Mouse (Mus musculus): ENCODE measurements around the gene Eif4b. TPM values are rescaled to one million over a fixed set of nuclear protein-coding genes. Genes with fewer than 3 reads are reported as not detected.

The Eif4b gene
- 46.5 and 48.4 TPM in 2 replicates for polyA plus RNA-seq (2015; fragmentation: Nextera tagmentation; extraction: Ambion mirVana)

GRCm38 (mm10) chr15:102073559-102074069, at the start of gene Eif4b:
Gene Eif4b (plus strand): TSS chr15:102073773.
- Histone ChIP-seq H3K27ac (replicated peaks) (peak within 1 kb of the TSS; percentile 96), H3K4me3 (ENCODE audit: low read depth, low read length) (peak within 1 kb of the TSS; percentile 94), H3K9ac (ENCODE audit: low read length) (peak within 1 kb of the TSS; percentile 94), H3K4me2 (replicated peaks; ENCODE audit: low read depth) (peak within 1 kb of the TSS; percentile 67), H3K4me1 (replicated peaks; ENCODE audit: control insufficient read depth, insufficient read depth) (0 out of 2 replicates have a peak, but pooled peaks cover 2% of the 10 kb centered on the region), H3K36me3 (ENCODE audit: control insufficient read depth, insufficient read depth, low read length) (no peaks in the 10 kb centered on the region), H3K27me3 (ENCODE audit: control insufficient read depth, insufficient read depth, low read length) (no peaks in the 10 kb centered on the region), H3K9me3 (ENCODE audit: control insufficient read depth, low read length) (no peaks in the 10 kb centered on the region)
- no peak for TF ChIP-seq EP300 (optimal IDR thresholded peaks at IDR 0.05)
- TF ChIP-seq CTCF (IDR thresholded peaks at IDR 0.05; ENCODE audit: low read depth), result peak; percentile 45
- under 1% methylated on average over 58 of the region's 58 CpGs for WGBS
- DNase-seq (ENCODE audit: low spot score) (peak; percentile 100), ATAC-seq (ENCODE audit: low FRiP score, low TSS enrichment) (peak; percentile 96)

DNA sequence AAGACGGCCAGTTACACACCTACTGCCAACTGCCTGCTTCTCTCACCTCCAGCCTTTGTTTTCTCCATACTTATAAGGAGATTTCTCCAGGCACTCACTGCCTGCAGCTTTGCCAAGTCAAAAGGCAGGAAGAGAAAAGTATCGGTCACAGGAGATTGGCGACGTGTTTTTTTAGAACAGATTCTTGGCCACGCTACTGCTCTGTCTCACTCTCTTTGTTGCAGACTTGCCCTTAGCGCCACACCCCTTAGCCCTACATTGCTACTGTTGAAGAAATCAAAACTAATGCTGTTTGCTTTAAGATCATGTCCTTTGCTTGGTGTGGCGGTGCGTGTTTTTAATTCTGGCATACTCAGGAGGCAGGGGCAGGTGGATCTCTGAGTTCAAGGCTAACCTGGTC, 49.7 kb upstream of the Eif4b start:
- TF ChIP-seq CTCF (IDR thresholded peaks at IDR 0.05; ENCODE audit: low read depth) (no peak), EP300 (optimal IDR thresholded peaks at IDR 0.05) (no peak)
- Histone ChIP-seq H3K27ac (replicated peaks) (peak overlapping the region; percentile 76), H3K9ac (ENCODE audit: low read length) (no peak overlapping the region), H3K4me1 (replicated peaks; ENCODE audit: control insufficient read depth, insufficient read depth) (peaks cover 7% of the 10 kb centered on the region), H3K9me3 (ENCODE audit: control insufficient read depth, low read length) (no peaks in the 10 kb centered on the region), H3K36me3 (ENCODE audit: control insufficient read depth, insufficient read depth, low read length) (no peaks in the 10 kb centered on the region), H3K4me3 (ENCODE audit: low read depth, low read length) (no peak overlapping the region), H3K27me3 (ENCODE audit: control insufficient read depth, insufficient read depth, low read length) (no peaks in the 10 kb centered on the region), H3K4me2 (replicated peaks; ENCODE audit: low read depth) (no peak overlapping the region)
- DNase-seq (ENCODE audit: low spot score) (peak; percentile 67), ATAC-seq (ENCODE audit: low FRiP score, low TSS enrichment) (peak; percentile 39)
- WGBS, result 34% methylated on average over 8 of the region's 8 CpGs

DNA sequence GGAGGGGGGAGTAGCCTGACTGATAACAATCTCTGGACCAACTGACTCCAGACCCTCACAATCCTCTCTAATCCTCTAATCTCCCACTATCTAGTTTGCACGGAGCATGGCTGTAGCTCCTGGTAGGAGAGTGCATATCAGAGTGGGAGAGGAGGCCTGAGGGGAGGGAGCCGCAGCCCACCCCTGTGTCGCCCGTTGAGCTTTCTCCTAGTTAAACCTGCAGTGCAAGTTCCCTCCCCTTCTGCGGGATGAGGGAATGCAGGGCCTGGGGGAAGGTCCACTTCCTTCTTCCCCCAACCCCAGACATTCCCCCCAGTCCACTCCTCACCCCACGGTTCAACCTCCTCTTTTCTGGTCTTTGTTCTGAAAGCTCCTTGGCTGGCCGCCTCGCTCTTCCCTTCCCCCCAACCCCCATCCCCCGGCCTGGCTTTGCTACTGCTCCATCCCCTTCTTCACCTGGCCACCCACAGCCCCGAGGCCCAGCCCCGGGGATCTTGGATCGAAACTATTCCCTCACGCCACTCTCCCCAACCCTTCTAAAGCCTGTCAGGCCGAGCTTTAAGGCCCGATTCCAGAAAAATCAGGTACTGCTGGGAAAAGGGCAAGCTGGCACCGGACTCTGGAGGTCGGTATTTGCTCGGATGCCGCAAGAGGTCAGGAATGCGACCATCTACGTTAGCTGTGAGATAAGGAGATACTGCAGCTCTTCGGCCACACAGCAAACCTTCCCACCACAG, 48.3 kb upstream of the Eif4b start:
- ATAC-seq (ENCODE audit: low FRiP score, low TSS enrichment), result no peak
- H3K27me3 ChIP-seq (ENCODE audit: control insufficient read depth, insufficient read depth, low read length), result no peaks in the 10 kb centered on the region
- TF ChIP-seq CTCF (IDR thresholded peaks at IDR 0.05; ENCODE audit: low read depth) (no peak), EP300 (optimal IDR thresholded peaks at IDR 0.05) (no peak)
- no peaks in the 10 kb centered on the region for H3K9me3 ChIP-seq (ENCODE audit: control insufficient read depth, low read length)
- peaks cover 7% of the 10 kb centered on the region for H3K4me1 ChIP-seq (replicated peaks; ENCODE audit: control insufficient read depth, insufficient read depth)
- H3K4me2 ChIP-seq (replicated peaks; ENCODE audit: low read depth), result peak overlapping the region; percentile 34; the same call in 1 of the 2 replicates
- H3K9ac ChIP-seq (ENCODE audit: low read length), result peak overlapping the region; percentile 9; the same call in 1 of the 2 replicates
- H3K4me3 ChIP-seq (ENCODE audit: low read depth, low read length), result 0 out of 2 replicates have a peak overlapping the region, but pooled peaks have one; percentile 3
- H3K27ac ChIP-seq (replicated peaks), result peak overlapping the region; percentile 76
- DNase-seq (ENCODE audit: low spot score), result no peak
- 12% methylated on average over 22 of the region's 22 CpGs for WGBS
- H3K36me3 ChIP-seq (ENCODE audit: control insufficient read depth, insufficient read depth, low read length), result no peaks in the 10 kb centered on the region

DNA sequence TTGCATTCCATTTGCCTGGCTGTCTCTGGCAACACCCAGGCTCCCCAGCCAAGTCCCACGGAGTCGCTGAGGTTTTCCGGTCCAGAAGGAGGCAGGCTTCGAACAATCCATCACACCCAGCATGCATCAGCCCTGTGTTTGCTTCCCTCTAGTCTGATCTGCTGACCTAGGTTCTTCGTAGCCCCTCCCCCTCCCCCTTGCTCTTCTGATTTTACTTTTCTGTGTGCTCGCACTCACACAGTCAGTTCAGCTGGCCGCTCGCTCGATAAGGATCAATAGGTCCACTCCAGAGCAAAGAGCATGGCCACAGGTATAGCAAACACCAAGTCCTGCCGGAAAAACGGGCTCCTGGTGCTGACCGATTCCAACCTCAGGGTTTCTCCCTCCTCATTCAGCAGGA, 47.1 kb upstream of the Eif4b start:
- Histone ChIP-seq H3K9me3 (ENCODE audit: control insufficient read depth, low read length) (no peaks in the 10 kb centered on the region), H3K36me3 (ENCODE audit: control insufficient read depth, insufficient read depth, low read length) (no peaks in the 10 kb centered on the region), H3K4me1 (replicated peaks; ENCODE audit: control insufficient read depth, insufficient read depth) (peaks cover 7% of the 10 kb centered on the region), H3K4me2 (replicated peaks; ENCODE audit: low read depth) (peak overlapping the region; percentile 32; the same call in 1 of the 2 replicates), H3K4me3 (ENCODE audit: low read depth, low read length) (no peak overlapping the region), H3K27me3 (ENCODE audit: control insufficient read depth, insufficient read depth, low read length) (no peaks in the 10 kb centered on the region), H3K27ac (replicated peaks) (peak overlapping the region; percentile 31), H3K9ac (ENCODE audit: low read length) (no peak overlapping the region)
- DNase-seq (ENCODE audit: low spot score), result peak; percentile 69
- no peak for TF ChIP-seq EP300 (optimal IDR thresholded peaks at IDR 0.05)
- TF ChIP-seq CTCF (IDR thresholded peaks at IDR 0.05; ENCODE audit: low read depth), result no peak; the same call in 1 of the 2 replicates
- ATAC-seq (ENCODE audit: low FRiP score, low TSS enrichment), result peak; percentile 11
- WGBS, result 25% methylated on average over 12 of the region's 12 CpGs

- WGBS, result under 1% methylated on average over 28 of the region's 28 CpGs
- Histone ChIP-seq H3K4me1 (replicated peaks; ENCODE audit: control insufficient read depth, insufficient read depth) (peaks cover 7% of the 10 kb centered on the region), H3K27me3 (ENCODE audit: control insufficient read depth, insufficient read depth, low read length) (no peaks in the 10 kb centered on the region), H3K36me3 (ENCODE audit: control insufficient read depth, insufficient read depth, low read length) (no peaks in the 10 kb centered on the region), H3K9ac (ENCODE audit: low read length) (peak within 1 kb of the TSS; percentile 78), H3K4me3 (ENCODE audit: low read depth, low read length) (peak within 1 kb of the TSS; percentile 47), H3K4me2 (replicated peaks; ENCODE audit: low read depth) (peak within 1 kb of the TSS; percentile 48), H3K9me3 (ENCODE audit: control insufficient read depth, low read length) (no peaks in the 10 kb centered on the region), H3K27ac (replicated peaks) (peak within 1 kb of the TSS; percentile 93)
- ATAC-seq (ENCODE audit: low FRiP score, low TSS enrichment) (peak; percentile 54), DNase-seq (ENCODE audit: low spot score) (peak; percentile 89)
- no peak for TF ChIP-seq CTCF (IDR thresholded peaks at IDR 0.05; ENCODE audit: low read depth)
- TF ChIP-seq EP300 (optimal IDR thresholded peaks at IDR 0.05), result no peak
Observed at GRCm38 (mm10) chr15:102028040-102028439, 45.5 kb upstream of the Eif4b start, which contains the start of gene Krt18. Gene Krt18 (plus strand): TSS chr15:102028180.
